8 mouse cellular contexts compared by ENCODE assay signal in the genomic region with DNA sequence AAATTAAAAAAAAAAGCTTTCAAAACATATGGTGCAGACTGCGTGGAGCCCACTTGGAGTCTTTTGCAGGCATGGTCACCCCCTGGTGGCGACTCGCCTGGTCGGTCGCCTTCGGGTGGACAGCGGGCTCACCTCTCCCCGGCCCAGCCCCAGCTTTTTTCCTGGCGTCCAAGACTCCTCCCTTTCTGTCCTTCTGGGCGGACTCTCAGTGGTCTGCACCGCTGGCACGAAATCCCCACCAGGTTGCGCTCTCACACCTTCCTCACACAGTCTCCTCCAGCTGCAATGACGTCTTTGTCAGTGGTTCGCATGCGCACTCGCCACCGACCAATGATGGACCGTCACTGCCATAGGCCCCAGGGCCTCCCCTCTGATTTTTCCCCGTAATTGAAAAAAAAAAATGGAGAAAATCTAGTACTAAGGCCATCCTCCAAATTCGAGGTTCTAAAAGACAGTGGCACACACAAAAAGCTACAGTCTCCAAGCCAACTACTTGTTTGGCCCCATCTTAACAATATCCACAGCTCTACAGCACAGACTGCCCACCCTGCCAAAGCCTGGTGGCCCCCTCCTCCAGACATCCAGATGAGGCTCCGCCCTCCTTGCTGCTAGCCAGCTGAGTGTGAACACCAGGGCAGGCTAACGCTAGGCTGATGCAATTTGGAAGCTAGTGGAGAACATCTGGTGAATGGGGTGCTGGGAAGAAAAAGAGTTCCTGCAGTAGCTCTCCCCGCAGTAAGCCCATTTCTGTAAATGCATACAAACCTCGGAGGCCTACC.
DNase-seq lines count a peak whose midpoint lies in the region; TF ChIP-seq lines count a peak whose summit lies in the region.

No protein-coding gene starts in this region.

- DNase-seq in ES-CJ7 (ENCODE audit: low read depth, low spot score): peak; percentile 93
- DNase-seq in cerebellum, adult 18-20 months: peak; percentile 2 to 6
- DNase-seq in forelimb bud, embryonic 11.5 days (ENCODE audit: low read depth, low spot score): peak; percentile 92
- DNase-seq in heart, postnatal 36 days: peak; percentile 70 to 71
- peak; percentile 2 to 20 for DNase-seq in layer of hippocampus, adult 18-20 months (ENCODE audit: low spot score in 2 of 2)
- peak; percentile 75 to 79 for DNase-seq in lung, adult 18-20 months
- DNase-seq in thymus, postnatal 0 days (ENCODE audit: low spot score): peak; percentile 50

- TF ChIP-seq POLR2A in olfactory bulb, adult 2 months (IDR thresholded peaks at IDR 0.05; ENCODE audit: insufficient read depth, low read depth, low read length): no peak

- no peaks in the 10 kb centered on the region for H3K4me1 ChIP-seq in olfactory bulb, adult 2 months (ENCODE audit: control insufficient read depth, insufficient read depth, low read length)

- intact Hi-C loops in heart, postnatal 36 days (cut with DNase I): loop anchor here (2.0 to 5.0 kb wide), 5 partner anchors 141 to 444 kb away; a partner anchor contains a TSS

- peak overlapping the region; percentile 21; the same call in 1 of the 2 replicates for H3K27ac ChIP-seq in olfactory bulb, adult 2 months (ENCODE audit: insufficient read depth, low read depth, low read length)

- 21% methylated on average over 25 of the region's 25 CpGs for WGBS in olfactory bulb, adult 2 months

- peak; percentile 38; the same call in 1 of the 2 replicates for TF ChIP-seq CTCF in olfactory bulb, adult 2 months (IDR thresholded peaks at IDR 0.05; ENCODE audit: insufficient read depth, low read depth, low read length)

- H3K4me3 ChIP-seq in olfactory bulb, adult 2 months (ENCODE audit: insufficient read depth, low read depth, low read length): peak overlapping the region; percentile 50

Comparison
In these comparisons a context has a peak if more than half of its experiments do, and no peak if none do; other contexts are left out.
1. Peak in every context shown above with its lines: DNase-seq, H3K4me3 ChIP-seq and H3K27ac ChIP-seq.
2. DNase-seq: peak in every context shown above with its lines; median percentile 93 in ES-CJ7; 92 in forelimb bud, embryonic 11.5 days; 77 in lung, adult 18-20 months; 70 in heart, postnatal 36 days; 50 in thymus, postnatal 0 days; 11 in layer of hippocampus, adult 18-20 months; 4 in cerebellum, adult 18-20 months.